Mouse (Mus musculus) mature B cell (primary cell): ENCODE results near the gene Bicd2.

Experiments used
- in situ Hi-C: fragments of 300-500 bp; cut with MboI; formaldehyde crosslinking; loops from 2 replicates; pipeline ENCODE4 v1.14.3; 2019

Gene Bicd2

DNA sequence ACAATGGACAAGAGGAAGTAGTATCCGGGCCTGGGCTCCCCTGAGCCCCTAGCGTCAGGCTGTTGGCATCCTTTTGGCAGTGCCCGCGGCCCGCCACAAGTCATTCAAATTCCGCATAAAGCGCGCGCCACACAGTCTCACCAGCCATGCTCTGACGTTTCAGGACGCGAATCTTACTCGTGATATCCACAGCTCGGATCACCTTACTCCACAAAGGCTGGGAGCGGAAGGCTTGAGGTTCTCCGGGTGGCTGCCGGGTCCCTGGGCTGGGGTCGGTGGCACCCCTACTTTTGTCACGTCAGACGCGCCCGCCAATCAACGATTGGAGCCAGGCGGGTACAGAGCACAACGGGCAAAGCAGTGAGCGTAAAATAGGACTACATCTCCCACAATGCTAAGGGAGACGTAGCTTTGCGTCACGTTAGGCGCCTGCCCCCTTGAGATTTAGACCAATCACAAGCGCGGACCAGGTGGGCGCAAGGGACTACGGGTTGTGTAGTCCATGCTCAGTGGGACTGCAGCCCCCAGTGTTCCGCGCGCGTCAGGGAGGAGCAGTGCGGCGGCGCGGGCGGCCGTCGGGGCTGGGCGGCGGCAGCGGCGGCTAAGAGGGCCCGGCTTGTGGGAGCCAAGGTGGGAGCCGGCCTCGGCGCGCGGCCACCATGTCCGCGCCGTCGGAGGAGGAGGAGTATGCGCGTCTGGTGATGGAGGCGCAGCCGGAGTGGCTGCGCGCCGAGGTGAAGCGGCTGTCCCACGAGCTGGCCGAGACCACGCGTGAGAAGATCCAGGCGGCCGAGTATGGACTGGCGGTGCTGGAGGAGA, at the start of gene Bicd2:
Gene Bicd2 (plus strand): TSS at position 574 of the 819 bp plus-strand sequence.
- in situ Hi-C loops = no loop called here

DNA sequence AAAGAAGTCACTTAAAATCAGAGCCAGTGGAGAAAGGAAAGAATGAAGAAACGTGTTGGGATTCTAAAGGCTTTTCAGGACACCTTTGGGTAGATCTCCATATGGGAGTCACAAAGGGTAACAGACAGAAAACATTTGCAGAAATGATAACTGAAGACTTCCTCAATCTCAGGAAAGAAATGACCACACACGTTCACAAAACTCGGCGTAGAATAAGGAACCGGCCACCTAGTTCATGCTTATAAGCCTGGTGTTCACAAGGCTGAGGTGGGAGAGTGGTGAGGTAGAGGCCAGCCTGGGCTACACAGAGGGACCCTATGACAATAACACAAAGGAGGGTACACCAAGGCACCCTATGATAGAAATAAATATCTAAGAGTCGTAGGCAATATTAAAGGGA, 49.4 kb upstream of the Bicd2 start:
- in situ Hi-C loops = no loop called here

DNA sequence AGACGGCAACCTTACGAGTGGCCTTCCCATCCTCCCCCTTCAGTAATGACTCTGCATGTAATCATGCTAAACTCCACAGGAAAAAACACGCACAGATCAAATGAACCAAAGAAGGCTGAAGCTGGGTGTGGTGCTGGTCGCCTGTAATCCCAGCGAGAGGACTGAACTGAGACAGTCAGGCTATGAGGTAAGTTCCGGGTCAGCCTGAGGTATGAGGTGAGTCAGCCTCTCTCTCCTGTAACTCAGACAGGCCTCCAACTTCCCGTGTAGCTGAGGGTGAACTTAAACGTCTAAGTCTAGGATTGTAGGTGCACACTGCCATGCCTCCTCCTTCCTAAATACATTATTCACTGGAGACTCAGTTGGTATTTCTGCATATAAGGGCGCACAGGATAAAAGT, 47.3 kb upstream of the Bicd2 start:
- in situ Hi-C loops = no loop called here

DNA sequence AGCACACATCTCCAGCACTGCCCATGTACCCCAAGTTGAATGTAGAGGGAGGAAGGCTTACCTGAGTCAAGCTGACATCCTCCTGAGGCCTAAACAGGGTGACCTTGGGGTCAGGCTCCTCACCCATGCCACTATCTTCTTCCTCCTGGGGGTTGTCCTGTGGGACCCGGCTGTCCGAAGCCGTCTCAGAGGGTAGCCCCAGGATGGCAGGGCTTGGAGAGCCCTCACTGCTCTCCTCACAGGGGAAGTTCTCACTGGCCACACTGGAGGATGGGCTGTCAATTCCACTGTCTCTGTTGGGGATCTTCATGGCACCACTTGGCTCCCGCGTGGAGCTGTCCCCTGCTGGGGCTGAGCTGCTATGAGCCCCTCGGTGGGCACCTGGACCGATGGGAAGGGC, 45.1 kb upstream of the Bicd2 start:
- in situ Hi-C loops = no loop called here

- in situ Hi-C loops = no loop called here
These were observed 42.6 kb upstream of the Bicd2 start for GRCm38 (mm10) chr13:49298514-49299381.

DNA sequence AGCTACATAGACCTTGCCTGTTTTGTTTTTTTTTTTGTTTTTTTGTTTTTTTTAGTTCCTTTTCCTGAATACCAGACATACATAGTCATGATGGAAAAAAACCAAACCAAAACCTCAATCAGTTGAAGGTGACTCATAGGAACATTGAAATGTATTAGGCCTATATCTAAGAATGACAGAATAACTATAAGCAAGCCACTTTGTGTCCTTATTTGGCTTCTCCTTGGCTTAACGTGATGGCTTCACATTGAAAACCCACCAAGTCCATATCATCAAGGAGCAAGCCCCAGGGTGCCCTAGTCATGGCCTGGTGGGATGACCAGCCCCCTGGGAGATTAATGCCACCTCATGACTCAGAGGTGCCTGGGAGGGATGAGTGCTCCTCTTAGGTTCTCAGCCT, 40.6 kb upstream of the Bicd2 start:
- in situ Hi-C loops = no loop called here

DNA sequence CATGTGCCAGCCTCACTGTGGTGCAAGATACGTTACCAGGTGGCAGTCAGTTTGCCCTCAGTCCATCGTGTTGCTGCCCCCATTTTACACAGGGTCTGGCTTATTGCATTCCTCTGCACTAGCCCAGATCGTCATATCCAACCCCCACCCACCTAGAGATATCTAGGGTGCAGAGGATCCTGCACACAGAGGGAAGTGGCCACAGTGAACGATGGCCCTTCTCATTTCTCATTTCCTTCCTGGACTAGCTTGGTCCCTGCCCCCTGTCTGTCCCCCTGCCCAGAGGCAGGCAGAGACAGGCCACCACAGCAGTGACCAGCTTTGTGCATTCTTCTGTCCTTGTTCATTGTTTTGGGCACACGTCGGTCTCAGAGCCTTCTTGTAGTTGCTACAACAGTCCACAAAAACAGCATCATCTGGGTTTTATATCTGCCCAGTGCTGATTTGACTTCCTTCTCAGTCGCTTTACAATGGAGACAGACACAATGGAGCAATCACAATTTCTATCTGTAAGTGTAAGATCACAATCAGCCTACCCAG, 34.5 kb upstream of the Bicd2 start:
- in situ Hi-C loops = no loop called here

DNA sequence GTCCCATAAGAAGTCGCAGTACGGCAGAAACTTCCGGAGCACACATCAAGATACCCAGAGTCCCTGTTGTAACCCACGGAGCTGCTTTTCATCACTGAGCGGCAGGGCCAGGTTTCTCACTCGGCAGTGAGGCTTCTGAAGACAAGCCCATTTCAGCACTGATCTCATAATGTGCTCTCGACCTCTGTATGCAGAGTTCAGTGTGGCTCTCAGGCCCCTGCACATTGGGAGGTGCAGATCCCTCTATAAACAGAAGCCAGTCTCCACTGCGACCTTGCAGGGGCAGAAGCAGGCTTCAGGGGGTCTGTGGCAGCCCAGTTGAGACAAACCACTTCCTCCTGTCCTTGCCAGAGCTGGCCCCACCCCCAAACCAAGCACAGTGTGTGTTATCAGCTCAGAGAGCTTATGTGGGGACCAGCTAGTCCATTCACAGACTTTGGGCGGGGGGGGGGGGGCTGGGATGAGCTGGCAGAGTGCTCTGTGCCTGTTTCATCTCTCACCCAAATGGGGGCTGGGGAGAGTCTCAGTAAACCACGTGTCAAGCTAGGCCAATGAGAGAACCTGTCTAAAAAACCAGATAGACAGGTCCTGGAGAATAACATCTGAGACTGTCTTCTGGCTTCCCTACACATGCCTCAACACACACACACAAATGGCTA, 33.9 kb upstream of the Bicd2 start:
- in situ Hi-C loops = no loop called here

GRCm38 (mm10) chr13:49308206-49308605, 33.2 kb upstream of the Bicd2 start:
- in situ Hi-C loops = no loop called here

DNA sequence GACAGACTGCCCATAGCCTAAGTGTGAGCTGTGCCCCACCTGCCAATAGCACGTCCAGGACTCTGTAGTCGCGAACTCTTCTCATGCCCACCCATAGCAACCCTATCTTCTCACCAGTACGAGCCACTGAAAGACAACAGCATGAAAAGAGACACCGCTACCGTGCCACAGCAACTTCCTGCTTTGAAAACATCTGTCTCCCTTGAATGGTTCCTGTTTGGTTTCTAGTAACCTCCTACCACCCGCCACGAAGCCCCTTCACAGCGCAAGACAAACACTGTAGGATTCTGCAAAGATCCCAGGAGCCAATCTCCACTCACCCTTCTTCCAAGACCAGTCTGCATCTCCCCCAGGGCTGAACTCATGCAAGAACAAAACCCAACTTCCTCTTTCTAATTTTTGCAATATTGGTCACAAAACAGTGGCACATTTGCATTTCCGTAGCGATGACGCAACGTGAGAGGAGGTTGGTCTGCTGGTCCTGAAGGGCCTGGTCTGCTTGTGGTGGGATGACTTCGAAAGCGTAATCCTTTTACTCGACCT, 32.5 kb upstream of the Bicd2 start:
- in situ Hi-C loops = no loop called here

- in situ Hi-C loops = no loop called here
These were observed 31.9 kb upstream of the Bicd2 start for GRCm38 (mm10) chr13:49309501-49309900.

- in situ Hi-C loops = no loop called here
These were observed 29.7 kb upstream of the Bicd2 start for GRCm38 (mm10) chr13:49311642-49312041.

DNA sequence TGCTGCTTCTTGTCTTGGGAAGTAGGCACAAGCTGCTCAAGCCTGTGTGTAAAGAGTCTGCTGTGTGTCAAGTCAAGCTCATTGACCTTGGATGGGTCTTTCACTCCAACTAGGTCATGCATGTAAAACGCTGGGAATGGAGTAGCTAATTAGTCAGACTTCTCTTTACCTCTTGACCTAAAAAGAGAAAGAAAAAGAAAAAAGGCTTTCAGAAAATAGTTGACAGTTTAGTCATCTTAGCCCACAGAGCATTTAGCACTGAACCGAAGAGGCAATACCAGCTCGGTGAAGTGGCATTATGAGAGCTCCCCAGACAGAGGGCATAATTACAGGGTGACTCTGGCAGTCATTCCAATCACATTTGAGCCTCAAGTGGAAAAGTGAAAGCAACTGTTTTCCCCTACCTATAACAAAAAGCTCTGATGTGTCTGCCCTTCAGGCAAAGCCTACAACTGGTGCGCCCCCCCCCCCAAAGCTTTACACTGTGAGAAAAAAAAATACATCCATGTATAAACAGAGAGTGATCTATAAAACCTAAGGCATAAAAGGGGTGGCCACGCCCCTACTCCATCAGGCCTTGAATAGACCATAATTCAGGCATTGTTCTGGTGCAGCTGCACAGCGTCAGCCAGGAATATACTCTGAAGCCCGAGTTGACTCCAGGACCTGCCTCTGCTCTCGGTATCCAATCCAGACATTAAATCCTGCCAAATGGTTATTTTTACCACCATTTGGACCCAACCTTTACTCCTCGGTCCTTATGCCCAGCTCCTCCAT, 24.8 kb upstream of the Bicd2 start:
- in situ Hi-C loops = no loop called here

- in situ Hi-C loops = no loop called here
These were observed 23.9 kb upstream of the Bicd2 start for GRCm38 (mm10) chr13:49317508-49317907.

DNA sequence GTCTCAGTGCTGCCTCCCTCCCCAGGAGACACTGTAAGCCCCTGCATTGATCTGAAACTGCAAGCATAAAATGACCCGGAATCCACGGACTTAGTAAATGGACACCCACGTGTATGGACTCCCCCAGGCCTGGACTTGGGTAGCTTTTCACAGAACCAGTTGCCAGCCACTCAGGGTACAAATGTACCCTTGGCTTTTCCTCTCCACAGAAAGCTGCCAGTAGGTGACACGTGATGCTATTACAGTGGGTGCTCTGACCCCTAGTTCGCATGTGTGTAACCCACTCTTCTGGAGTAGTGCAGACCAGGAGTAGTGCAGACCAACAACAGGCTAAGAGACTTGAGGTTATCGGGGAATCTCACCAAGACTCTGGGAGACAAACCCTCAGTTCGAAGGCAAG, 23.5 kb upstream of the Bicd2 start:
- in situ Hi-C loops = no loop called here

GRCm38 (mm10) chr13:49320040-49320439, 21.3 kb upstream of the Bicd2 start, which contains the start of gene Fgd3:
Gene Fgd3, minus strand, starts transcription at chr13:49320311.
- in situ Hi-C loops = no loop called here

DNA sequence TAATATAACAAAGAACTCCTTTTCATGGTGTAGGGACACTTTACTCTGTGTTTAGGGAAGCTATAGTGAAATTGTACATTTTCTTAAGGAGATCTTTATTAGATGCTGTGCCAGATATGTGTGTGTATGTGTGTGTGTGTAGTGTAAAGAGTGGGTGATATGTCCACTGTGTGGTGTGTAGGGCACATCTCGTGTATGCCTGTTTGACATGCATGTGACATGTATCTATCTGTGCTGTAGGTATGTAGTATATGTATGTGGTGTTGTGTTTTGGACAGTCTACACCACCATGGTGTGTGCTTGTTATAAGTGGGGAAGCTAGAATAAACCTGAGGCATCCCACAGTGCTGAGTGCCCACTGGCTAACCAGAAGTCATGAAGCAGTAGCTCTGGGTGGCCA, 20.9 kb upstream of the Bicd2 start:
- in situ Hi-C loops = no loop called here

GRCm38 (mm10) chr13:49321452-49321851, 19.9 kb upstream of the Bicd2 start:
- in situ Hi-C loops = no loop called here

- in situ Hi-C loops = no loop called here
These were observed 19.2 kb upstream of the Bicd2 start for GRCm38 (mm10) chr13:49322169-49322568.

- in situ Hi-C loops = no loop called here
These were observed 18.6 kb upstream of the Bicd2 start for GRCm38 (mm10) chr13:49322739-49323138.

- in situ Hi-C loops = no loop called here
These were observed 16.5 kb upstream of the Bicd2 start for GRCm38 (mm10) chr13:49324871-49325270.
